Mouse (Mus musculus) liver, adult 2 months (tissue): ENCODE data around the gene Zpr1. TPM values are rescaled to one million over a fixed set of nuclear protein-coding genes. Genes with fewer than 3 reads are reported as not detected.

Experiments
- DNase-seq: peaks from one replicate; pipeline ENCODE4 v3.0.0-alpha.2; 2011; ENCODE audit warnings: low read depth, low spot score; ENCODE audit errors: extremely low read depth
- H3K27ac ChIP-seq: fragments of 200-500 bp; replicated peaks from 2 replicates; pipeline ENCODE4 v1.5.1; 2012; ENCODE audit warnings: low read depth, mild to moderate bottlenecking, control low read depth, inconsistent platforms, low read length; ENCODE audit not compliant: insufficient read depth
- H3K27me3 ChIP-seq: fragments of 200-500 bp; 2 replicates; pipeline ENCODE4 v1.6.1; 2012; ENCODE audit warnings: mild to moderate bottlenecking, moderate library complexity, low read length, inconsistent platforms; ENCODE audit not compliant: control insufficient read depth, insufficient read depth
- H3K36me3 ChIP-seq: fragments of 200-500 bp; 2 replicates; pipeline ENCODE4 v1.6.1; 2012; ENCODE audit warnings: low read length, inconsistent platforms; ENCODE audit not compliant: control insufficient read depth, insufficient read depth
- H3K4me1 ChIP-seq: fragments of 200-500 bp; 2 replicates; pipeline ENCODE4 v1.6.1; 2011; ENCODE audit warnings: low read length; ENCODE audit not compliant: control insufficient read depth, insufficient read depth
- H3K4me3 ChIP-seq: fragments of 200-500 bp; 2 replicates; pipeline ENCODE4 v1.5.1; 2011; ENCODE audit warnings: low read depth, mild to moderate bottlenecking, control low read depth, low read length, moderate library complexity; ENCODE audit not compliant: insufficient read depth
- H3K79me2 ChIP-seq: fragments of 200-500 bp; 2 replicates; pipeline ENCODE4 v1.6.1; 2012; ENCODE audit warnings: inconsistent platforms, mild to moderate bottlenecking, low read length, moderate library complexity; ENCODE audit not compliant: control insufficient read depth, insufficient read depth
- H3K9ac ChIP-seq: fragments of 200-500 bp; 2 replicates; pipeline ENCODE4 v1.6.1; 2012; ENCODE audit warnings: low read depth, mild to moderate bottlenecking, control low read depth, inconsistent platforms, low read length
- CTCF ChIP-seq: fragments of 200-500 bp; IDR thresholded peaks from 2 replicates; pipeline ENCODE4 v1.5.1; 2011; ENCODE audit warnings: low read depth, low read length, control low read depth
- POLR2A ChIP-seq: fragments of 200-500 bp; IDR thresholded peaks from 2 replicates; pipeline ENCODE4 v1.6.1; 2011; ENCODE audit warnings: low read length, control low read depth; ENCODE audit not compliant: insufficient read depth; ENCODE audit errors: extremely low read depth
- WGBS: fragments of 180-500 bp; shearing (Covaris S2); methylation state at CpG from one replicate; pipeline ENCODE4 v1.1.7; 2018; 5-methylcytosine and 5-hydroxymethylcytosine counted together
- polyA plus RNA-seq: library from polyadenylated mRNA; depleted of rRNA; stranded (reverse); fragments of >200 nt; gene quantifications from 2 replicates; pipeline ENCODE4 v1.2.3, GENCODE M21; 2012
- total RNA-seq: library from RNA; depleted of rRNA; stranded (reverse); fragments of >200 nt; gene quantifications from 2 replicates; pipeline ENCODE4 v1.2.3, GENCODE M21; 2014

Zpr1 gene
- total and polyA plus RNA-seq, 2 experiments, result 23.0 to 25.9 TPM

DNA sequence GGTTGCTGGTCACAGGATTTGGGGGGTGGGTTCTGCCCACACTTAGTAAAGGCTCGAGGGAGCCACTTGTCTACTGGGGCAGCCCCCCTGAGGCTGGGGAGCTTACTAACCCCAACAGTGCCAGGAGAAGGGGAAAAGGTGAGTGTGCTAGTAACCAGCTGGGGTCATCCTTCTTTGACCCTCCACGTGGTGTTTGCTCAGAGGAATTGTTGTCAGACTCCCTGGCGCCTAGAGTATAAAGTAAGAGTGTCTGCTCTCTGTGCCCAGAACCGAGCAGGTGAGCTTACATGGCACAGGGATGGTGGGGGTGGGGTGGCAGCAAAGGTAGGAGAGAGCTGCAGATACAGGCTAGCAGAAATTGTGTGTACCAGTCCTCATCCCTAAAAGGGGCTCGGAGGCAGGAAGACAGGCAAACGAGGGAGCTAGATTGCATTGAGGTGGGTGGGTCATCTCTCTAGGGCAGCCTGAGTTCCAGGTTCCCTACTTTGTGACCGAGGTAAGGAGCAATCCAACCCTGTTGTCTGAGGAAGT, 4.5 kb upstream of the Zpr1 start, which contains the start of gene Apoa5:
Gene Apoa5 (plus strand): TSS at position 291 of the 531 bp plus-strand sequence.
- TF ChIP-seq CTCF (no peak), POLR2A (peak; percentile 97)
- H3K9ac ChIP-seq, result peak within 1 kb of the TSS; percentile 79
- DNase-seq, result peak; percentile 98
- peak within 1 kb of the TSS; percentile 88 for H3K27ac ChIP-seq
- H3K36me3 ChIP-seq, result peaks cover 11% of the 10 kb centered on the region
- peaks cover 3% of the 10 kb centered on the region; the same call in 1 of the 2 replicates for H3K79me2 ChIP-seq
- peak within 1 kb of the TSS; percentile 63 for H3K4me3 ChIP-seq
- 15% methylated on average over 7 of the region's 7 CpGs for WGBS
- peaks cover 6% of the 10 kb centered on the region for H3K4me1 ChIP-seq
- H3K27me3 ChIP-seq, result no peaks in the 10 kb centered on the region

DNA sequence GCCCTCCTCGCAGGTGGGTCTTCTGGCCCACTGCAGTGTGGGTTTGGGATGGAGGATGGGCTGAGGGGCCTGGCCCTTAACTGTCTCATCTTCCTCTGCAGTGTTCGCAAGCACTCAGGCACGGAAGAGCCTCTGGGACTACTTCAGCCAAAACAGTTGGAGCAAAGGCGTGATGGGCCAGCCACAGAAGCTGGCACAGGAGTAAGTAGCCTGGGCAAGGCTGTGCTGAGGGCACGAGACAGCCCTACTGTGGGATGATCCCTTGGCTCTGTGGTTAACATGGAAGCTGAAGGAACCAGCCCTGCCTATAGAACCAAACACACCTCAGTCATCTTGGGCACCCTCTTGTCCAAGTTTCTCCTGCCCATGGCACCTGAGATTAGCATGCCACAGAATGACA, 3.7 kb upstream of the Zpr1 start:
- Histone ChIP-seq H3K4me1 (peaks cover 7% of the 10 kb centered on the region), H3K79me2 (peaks cover 3% of the 10 kb centered on the region; the same call in 1 of the 2 replicates), H3K27ac (peak overlapping the region; percentile 88), H3K27me3 (no peaks in the 10 kb centered on the region), H3K9ac (peak overlapping the region; percentile 79), H3K36me3 (peaks cover 11% of the 10 kb centered on the region), H3K4me3 (peak overlapping the region; percentile 63)
- 37% methylated on average over 5 of the region's 5 CpGs for WGBS
- 0 out of 2 replicates have a peak, but pooled peaks have one; percentile 56 for TF ChIP-seq POLR2A
- TF ChIP-seq CTCF, result peak; percentile 15; the same call in 1 of the 2 replicates
- DNase-seq, result peak; percentile 55

DNA sequence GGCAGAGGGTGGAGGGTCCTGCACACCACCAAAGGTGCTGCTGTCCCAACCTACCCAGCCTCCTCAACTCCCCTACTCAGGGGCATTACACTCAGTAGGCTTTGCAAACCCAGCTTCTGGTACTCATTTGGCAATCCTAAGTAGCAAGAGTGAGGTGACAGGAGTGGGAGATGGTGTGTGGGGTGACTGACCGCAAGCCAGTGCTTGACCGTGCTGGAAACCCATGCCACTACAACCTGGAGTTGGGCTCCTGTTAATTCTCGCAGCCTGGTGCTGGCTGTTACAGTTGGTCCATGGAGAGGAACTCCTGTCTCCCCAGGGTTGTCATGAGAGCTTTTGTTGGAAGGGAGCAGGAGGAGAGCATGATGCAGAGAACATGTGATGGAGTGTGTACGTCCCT, 2.1 kb upstream of the Zpr1 start:
- peaks cover 11% of the 10 kb centered on the region for H3K4me1 ChIP-seq
- peak; percentile 79 for TF ChIP-seq POLR2A
- no peak; the same call in 1 of the 2 replicates for TF ChIP-seq CTCF
- 49% methylated on average over 4 of the region's 4 CpGs for WGBS
- H3K9ac ChIP-seq, result peak overlapping the region; percentile 79
- DNase-seq, result peak; percentile 51
- H3K79me2 ChIP-seq, result peaks cover 3% of the 10 kb centered on the region; the same call in 1 of the 2 replicates
- peak overlapping the region; percentile 63 for H3K4me3 ChIP-seq
- H3K36me3 ChIP-seq, result peaks cover 22% of the 10 kb centered on the region
- peak overlapping the region; percentile 88 for H3K27ac ChIP-seq
- no peaks in the 10 kb centered on the region for H3K27me3 ChIP-seq

- Histone ChIP-seq H3K27ac (peak overlapping the region; percentile 88), H3K4me3 (peak overlapping the region; percentile 63), H3K36me3 (peaks cover 35% of the 10 kb centered on the region), H3K79me2 (peaks cover 3% of the 10 kb centered on the region; the same call in 1 of the 2 replicates), H3K9ac (peak overlapping the region; percentile 5), H3K4me1 (peaks cover 19% of the 10 kb centered on the region), H3K27me3 (no peaks in the 10 kb centered on the region)
- TF ChIP-seq CTCF, result 0 out of 2 replicates have a peak, but pooled peaks have one; percentile 13
- peak; percentile 91 for TF ChIP-seq POLR2A
- WGBS, result 12% methylated on average over 9 of the region's 9 CpGs
- peak; percentile 91 for DNase-seq
Measured at GRCm38 (mm10) chr9:46272070-46272469, 794 bp upstream of the Zpr1 start.

DNA sequence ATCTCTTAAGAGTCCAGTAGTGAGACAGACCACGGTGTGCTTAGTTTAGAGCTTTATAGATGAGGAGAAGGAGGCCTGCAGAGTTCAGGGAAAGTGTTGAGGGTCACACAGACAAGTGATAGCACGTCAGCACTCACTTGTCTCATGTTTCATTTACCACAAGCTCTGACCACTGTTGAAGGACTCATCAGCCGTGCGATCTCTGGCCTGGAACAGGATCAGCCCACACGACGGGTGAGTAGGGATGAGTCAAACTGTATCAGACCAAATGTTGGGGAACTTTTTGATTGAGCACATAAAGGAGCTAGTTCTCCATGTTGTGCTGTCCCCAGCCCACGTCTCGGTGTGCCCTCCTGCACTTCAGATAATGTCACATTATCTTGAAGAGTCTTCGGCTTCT, 1.6 kb downstream of the Zpr1 start:
- Histone ChIP-seq H3K27me3 (no peaks in the 10 kb centered on the region), H3K79me2 (no peaks in the 10 kb centered on the region), H3K27ac (no peak overlapping the region), H3K4me1 (peaks cover 18% of the 10 kb centered on the region), H3K36me3 (peaks cover 50% of the 10 kb centered on the region), H3K9ac (peak overlapping the region; percentile 21; the same call in 1 of the 2 replicates), H3K4me3 (0 out of 2 replicates have a peak overlapping the region, but pooled peaks have one; percentile 11)
- WGBS, result 75% methylated on average over 9 of the region's 9 CpGs
- DNase-seq, result no peak
- TF ChIP-seq POLR2A, result no peak

GRCm38 (mm10) chr9:46282631-46283436, 10.0 kb downstream of the Zpr1 start, which contains the start of gene Bud13:
Gene Bud13, plus strand, starts transcription at chr9:46283008.
- Histone ChIP-seq H3K4me3 (peak within 1 kb of the TSS; percentile 91), H3K27ac (peak within 1 kb of the TSS; percentile 22; the same call in 1 of the 2 replicates), H3K4me1 (peaks cover 13% of the 10 kb centered on the region; the same call in 1 of the 2 replicates), H3K79me2 (no peaks in the 10 kb centered on the region), H3K27me3 (no peaks in the 10 kb centered on the region), H3K36me3 (peaks cover 43% of the 10 kb centered on the region), H3K9ac (peak within 1 kb of the TSS; percentile 88)
- peak; percentile 78 for DNase-seq
- TF ChIP-seq CTCF (0 out of 2 replicates have a peak, but pooled peaks have one; percentile 24), POLR2A (peak; percentile 52; the same call in 1 of the 2 replicates)
- WGBS, result 1% methylated on average over 55 of the region's 55 CpGs
